Mouse (Mus musculus): Measurements from ENCODE around the gene Wdr24.
A peak's percentile ranks its signal among the peaks of the same experiment; 100 is the strongest.
"Not testable (repeated sequence)": the region's sequence is repeated elsewhere in the genome, so short reads cannot be mapped to it uniquely, and the experiment has no call there.

Gene Wdr24

DNA sequence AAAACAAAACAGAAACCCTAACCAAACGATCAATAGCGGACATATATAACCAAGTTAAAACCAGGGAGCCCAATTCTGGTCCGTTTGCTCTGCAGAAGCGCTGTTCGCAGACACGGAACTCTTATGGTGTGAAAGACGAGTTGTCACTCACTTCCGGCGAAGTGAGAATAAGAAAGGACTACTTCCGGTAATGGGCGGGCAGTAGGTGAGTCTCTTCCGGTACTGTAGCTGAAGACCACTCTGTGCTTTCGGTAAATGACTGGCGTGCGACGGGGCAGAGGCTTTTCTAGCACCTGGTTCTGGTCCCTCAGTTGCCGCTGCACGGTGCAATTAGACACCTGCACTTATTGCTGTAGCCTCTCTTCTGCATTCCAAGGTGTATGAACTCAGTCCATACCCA is at the start of gene Wdr24:
Gene Wdr24 (plus strand): TSS at position 176 of the 400 bp plus-strand sequence.
- peak; percentile 79 to 82 for DNase-seq

DNA sequence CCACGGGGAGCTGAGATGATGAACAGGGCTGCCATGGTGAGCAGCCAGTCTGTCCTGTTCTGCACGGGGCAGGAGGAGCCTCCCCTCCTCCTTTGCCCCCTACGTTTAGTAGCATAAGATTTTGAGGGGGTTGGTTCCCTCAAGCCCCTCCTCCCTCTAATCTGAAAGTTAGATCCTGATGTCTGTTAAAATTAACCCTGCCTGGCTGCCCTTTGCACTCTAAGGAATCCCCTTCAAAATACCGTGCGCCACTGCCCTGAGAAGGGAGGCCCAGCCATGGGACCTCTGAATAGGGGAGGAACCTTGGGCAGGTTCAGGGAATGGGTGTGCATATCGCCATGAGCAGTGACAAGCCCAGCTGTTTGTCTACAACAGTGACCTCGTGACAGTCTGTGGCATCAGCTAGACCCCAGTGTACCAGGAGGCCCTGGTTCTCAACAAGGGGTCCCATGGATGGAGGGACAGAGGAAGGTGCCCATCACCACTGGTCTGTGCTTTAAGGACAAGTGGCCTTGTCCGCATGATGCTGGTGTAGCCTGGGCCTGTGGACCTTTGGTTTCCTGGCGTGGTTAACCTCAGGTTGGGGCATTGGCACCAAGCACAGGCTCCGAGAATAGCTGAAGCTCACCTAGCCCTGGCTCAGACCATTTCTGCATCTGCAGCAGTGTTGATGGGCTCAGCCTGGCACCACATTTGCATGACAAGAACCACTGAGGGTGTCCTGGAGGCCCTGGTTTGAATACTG is 47.9 kb upstream of the Wdr24 start:
- DNase-seq = peak; percentile 53 to 67

- no peak for DNase-seq
Measured at GRCm38 (mm10) chr17:25777948-25778347, 45.5 kb upstream of the Wdr24 start.

DNA sequence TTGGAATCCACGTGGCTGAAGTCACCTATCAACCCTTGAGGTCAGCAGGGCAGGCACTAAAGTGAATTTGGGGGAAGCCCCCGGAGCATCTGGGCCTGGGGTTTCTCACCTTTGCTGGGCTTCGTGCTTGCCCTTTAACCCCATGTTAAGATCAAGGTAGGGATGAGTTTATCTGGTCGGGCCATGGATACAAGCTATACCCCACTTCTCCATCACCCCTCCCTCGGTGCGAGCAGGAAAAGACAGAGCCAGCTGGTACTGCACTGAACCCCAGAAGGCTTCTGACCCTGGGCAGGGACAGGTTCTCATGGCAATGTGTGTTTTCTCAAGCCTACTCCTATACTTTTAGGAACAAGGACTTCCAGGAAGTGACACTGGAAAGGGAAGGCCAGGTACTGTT is 42.1 kb upstream of the Wdr24 start:
- no peak for DNase-seq

DNA sequence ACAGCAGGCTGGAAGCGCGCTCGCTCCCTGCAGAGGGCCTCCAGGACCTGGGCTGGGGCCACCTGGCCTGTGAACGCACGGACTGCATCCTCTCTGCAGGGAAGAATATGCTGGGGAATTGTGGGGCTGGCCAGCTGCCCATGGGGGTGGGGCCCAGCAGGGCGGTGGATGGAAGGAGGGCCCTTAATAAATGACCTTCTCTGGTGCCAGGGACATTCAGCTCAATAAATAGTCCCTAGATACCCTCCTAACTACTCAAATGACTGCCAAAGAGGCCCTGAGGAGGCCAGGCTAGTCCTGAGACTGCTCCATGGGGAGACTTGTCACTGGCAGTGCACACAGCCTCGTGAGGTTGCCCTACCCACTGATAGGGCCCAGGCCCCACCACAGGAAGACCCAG is 40.3 kb upstream of the Wdr24 start:
- DNase-seq = peak; percentile 33 to 68

- DNase-seq = no peak
Measured at GRCm38 (mm10) chr17:25783861-25784574, 39.4 kb upstream of the Wdr24 start.

DNA sequence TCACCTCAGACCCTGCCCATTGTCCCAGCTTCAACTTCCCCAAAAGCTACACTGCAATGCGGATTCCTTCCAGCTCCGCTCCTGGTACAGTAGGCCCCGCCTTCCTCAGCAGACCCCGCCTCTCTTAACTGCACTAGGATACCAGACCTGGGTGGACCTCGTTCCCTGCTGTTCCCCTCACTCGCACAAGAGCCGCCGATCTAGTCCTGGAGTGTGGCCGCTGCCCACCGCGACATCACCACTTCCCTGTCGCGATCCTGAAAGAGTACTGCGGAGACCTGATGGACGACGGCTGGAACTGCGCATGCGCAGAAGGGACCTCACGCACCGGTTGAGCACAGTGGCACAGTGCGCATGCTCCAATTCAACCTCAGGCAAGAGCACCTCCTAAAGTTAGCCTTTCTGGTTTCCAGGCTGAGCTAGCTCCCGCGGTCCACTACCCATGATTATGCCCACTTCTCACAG is 38.1 kb upstream of the Wdr24 start, which contains the start of gene Haghl:
Gene Haghl (minus strand): TSS at position 393 of the 465 bp plus-strand sequence.
- peak; percentile 97 to 99 for DNase-seq

DNA sequence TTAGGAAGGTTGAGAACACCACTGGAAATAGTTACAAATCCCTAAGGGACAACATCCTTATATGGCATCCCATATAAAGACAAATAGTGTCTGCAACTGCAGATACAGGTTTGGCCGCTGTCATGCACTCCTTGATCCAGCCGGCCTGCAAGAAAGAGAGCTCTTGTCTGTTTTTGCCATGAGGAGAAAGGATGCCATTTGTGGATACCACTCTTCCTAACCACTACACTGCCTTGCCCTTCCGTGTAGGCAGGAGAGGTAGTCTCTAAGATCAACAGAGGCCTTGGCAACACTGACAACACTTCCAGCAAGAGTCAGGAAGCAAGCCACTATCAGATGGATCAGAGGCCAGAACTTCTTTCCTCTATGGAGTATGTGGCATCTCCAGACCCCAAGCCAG is 37.1 kb upstream of the Wdr24 start, which contains the start of gene Ccdc78:
Gene Ccdc78 (plus strand): TSS at position 301 of the 400 bp plus-strand sequence.
- DNase-seq = no peak

- DNase-seq = no peak
Measured at GRCm38 (mm10) chr17:25786781-25787504, 36.5 kb upstream of the Wdr24 start.

DNA sequence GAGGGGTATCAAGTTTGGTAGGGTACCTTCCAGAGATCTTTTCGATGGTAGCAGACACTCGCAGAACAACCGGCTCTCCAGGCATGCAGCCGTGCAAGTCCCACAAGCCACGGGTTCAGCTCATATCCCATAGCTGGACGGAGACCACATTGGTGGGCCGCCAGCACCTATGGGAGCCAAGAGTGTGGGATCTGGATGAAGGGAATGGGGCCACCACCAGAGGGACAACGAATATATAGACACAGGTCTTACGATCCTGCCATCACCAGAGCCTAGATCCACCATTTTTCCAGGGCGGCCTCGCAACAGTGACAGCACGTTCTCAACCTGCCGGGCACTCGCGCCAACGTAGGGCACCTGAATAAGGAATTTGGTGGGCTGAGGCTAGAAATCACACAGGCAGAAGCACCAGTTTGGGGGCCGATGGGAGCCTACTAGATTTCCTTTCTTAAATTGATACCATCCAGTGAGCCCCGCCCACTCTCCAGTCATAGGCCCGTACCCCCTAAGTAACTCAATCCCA is 32.0 kb upstream of the Wdr24 start:
- no peak for DNase-seq

DNA sequence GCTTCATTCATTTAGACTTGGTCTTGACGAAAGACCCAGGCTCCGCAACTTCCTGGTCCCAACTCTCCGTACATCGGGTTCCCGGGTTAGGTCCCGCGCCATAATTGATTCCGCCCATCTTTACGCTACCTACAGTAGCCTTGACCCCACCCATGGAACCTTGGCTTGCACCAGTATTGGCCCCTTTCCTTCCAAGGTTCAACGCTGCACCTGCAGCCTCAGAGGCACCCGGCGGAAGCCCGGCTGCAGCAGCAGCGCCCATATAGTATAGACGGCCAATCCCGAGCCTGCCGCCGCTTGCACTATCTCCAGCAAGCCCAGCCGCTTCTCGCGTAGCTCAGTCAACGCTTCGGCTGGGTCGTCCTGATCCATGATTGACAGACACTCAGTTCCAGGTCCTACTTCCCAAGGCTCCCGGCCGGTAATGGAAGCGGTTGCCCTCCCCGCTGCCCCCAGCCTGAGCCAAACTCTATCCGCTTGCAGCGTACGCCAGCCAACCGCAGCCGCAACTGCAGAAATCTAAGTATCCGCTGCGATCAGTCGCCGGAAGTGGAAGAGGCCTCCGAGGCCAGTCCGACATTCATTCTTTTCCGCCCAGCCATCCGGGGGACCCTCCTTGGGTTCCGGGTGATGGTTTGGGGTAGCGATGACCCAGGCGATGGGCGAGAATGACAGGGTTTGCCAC is 31.4 kb upstream of the Wdr24 start:
- DNase-seq = peak; percentile 77 to 88

DNA sequence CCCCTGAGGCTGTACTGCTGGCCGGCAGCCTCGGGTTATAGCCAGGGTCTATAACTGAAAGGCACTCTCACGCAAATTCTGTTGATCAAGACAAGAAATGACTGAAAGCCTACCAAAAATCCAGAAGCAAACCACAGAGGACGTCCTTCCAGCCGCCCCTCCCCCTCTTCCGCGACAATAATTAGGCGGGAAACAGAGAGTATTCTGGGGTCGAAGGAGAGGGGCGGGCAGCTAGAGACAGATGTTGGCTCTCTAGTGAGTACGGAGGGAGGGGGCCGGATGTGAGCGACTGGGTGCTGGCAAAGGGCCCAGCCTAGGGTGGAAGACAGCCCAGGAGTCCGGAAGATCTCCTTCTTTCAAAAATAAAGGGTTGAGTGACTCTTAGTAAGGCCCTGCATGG is 30.8 kb upstream of the Wdr24 start, which contains the start of gene Fam173a:
Gene Fam173a (minus strand): TSS at position 287 of the 400 bp plus-strand sequence.
- DNase-seq = peak; percentile 89

- DNase-seq = no peak
Measured at GRCm38 (mm10) chr17:25794197-25794596, 29.2 kb upstream of the Wdr24 start.

GRCm38 (mm10) chr17:25794998-25795397 is 28.4 kb upstream of the Wdr24 start:
- no peak for DNase-seq

- DNase-seq = peak; percentile 79 to 83
Measured at GRCm38 (mm10) chr17:25795609-25796092, 27.8 kb upstream of the Wdr24 start, which contains the start of gene AC134908.4. AC134908.4 (minus strand) TSS chr17:25795659.

DNA sequence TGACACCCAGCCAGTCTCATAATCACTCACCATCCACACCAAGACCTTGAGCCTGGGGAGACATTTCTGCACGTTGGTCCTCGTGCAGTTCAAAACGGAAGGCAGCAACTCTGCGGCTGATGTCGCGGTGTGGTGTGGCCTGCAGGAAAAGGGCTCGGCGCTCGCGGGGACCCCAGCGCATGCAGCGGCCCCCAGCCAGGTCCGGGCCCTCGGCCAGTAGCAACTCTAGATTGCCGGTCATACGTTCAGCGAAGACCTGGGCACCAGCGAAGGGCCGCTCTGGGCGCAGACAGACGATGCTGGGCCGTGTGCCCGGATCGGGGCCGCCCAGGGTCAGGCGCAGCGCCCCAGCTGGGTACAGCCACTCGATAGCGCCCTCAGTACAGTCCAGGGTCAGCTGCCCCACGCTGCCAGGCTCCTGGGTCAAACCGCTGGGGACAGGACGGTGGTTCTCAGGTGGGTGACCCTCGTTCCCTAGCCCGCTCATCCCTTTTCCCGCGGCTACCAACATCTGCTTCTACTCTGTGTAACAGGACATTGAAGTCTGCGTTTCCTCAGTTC is 27.1 kb upstream of the Wdr24 start:
- peak; percentile 52 to 72 for DNase-seq

DNA sequence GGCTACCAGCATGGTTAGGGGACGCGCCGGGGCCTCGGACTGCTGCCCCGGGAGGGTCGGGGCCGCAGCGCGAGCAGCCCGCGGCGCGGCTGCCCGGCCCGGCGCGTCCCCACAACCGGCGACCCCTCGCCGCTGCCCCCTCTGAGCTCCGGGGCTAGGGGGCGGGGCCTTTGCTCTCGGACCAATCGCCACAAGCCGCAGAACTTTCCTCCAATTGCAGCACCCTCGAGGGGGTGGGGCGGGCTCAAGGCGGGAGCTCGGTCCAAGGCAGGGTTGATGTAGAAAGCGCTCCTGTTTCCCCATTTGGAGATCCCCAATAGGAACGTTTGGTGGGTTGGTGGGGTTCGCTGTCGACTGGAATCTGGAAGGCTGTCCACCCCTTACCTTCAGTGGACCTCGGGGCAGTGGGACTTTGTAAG is 26.5 kb upstream of the Wdr24 start, which contains the start of gene Metrn:
Gene Metrn (minus strand): TSS at position 186 of the 419 bp plus-strand sequence.
- DNase-seq = peak; percentile 92 to 97

GRCm38 (mm10) chr17:25801029-25801428 is 22.4 kb upstream of the Wdr24 start:
- DNase-seq = peak; percentile 80 to 81

- no peak for DNase-seq
Measured at GRCm38 (mm10) chr17:25802825-25803517, 20.5 kb upstream of the Wdr24 start.

- no peak for DNase-seq
Measured at GRCm38 (mm10) chr17:25806507-25806906, 16.9 kb upstream of the Wdr24 start.

DNA sequence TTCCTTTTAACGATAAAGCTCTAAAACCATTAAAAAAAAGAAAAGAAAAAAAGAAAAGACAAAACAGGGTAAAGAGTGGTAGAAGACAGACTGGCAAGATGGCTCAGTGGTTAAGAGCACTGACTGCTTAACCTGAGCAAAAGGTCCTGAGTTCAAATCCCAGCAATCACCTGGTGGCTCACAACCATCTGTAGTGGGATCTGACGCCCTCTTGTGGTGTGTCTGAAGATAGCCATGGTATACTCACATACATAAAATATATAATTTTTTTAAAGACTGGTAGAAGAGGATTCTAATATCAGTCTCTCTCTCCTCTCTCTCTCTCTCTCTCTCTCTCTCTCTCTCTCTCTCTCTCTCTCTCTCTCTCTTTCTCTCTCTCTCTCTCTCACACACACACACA is 16.0 kb upstream of the Wdr24 start:
- not testable (repeated sequence) for DNase-seq
